Mouse (Mus musculus) midbrain, postnatal 0 days (tissue): ENCODE results near the gene Art3. TPM values are rescaled to one million over a fixed set of nuclear protein-coding genes. Genes with fewer than 3 reads are reported as not detected.
A peak's percentile ranks its signal among the peaks of the same experiment; 100 is the strongest.

Experiments
- ATAC-seq: fragments of 200-750 bp; cut with Nextera tagmentation; 2 replicates; pipeline ENCODE4 v1.8.0; 2017; ENCODE audit warnings: moderate number of reproducible peaks, mild to moderate bottlenecking, moderate TSS enrichment, moderate library complexity; ENCODE audit not compliant: low FRiP score
- DNase-seq: peaks from one replicate; pipeline ENCODE4 v3.0.0-alpha.2; 2015; ENCODE audit warnings: low spot score
- H3K27ac ChIP-seq: fragments of 300-500 bp; sonication (generic); 2 replicates; pipeline ENCODE4 v1.5.1; 2014; ENCODE audit warnings: low read depth, mild to moderate bottlenecking, low read length, mixed read lengths
- H3K27me3 ChIP-seq: fragments of 300-500 bp; sonication (generic); 2 replicates; pipeline ENCODE4 v1.6.1; 2014; ENCODE audit warnings: low read length, control low read depth, mixed read lengths; ENCODE audit not compliant: insufficient read depth
- H3K36me3 ChIP-seq: fragments of 300-500 bp; sonication (generic); 2 replicates; pipeline ENCODE4 v1.6.1; 2014; ENCODE audit warnings: low read length, control low read depth, mixed read lengths; ENCODE audit not compliant: insufficient read depth
- H3K4me1 ChIP-seq: fragments of 300-500 bp; sonication (generic); 2 replicates; pipeline ENCODE4 v1.6.1; 2014; ENCODE audit warnings: mild to moderate bottlenecking, control low read depth, antibody characterized with exemption, low read length, mixed read lengths; ENCODE audit not compliant: insufficient read depth
- H3K4me2 ChIP-seq: fragments of 300-500 bp; sonication (generic); 2 replicates; pipeline ENCODE4 v1.6.1; 2014; ENCODE audit warnings: low read depth, mild to moderate bottlenecking, low read length, mixed read lengths; ENCODE audit not compliant: poor library complexity, severe bottlenecking
- H3K4me3 ChIP-seq: fragments of 300-500 bp; sonication (generic); 2 replicates; pipeline ENCODE4 v1.5.1; 2014; ENCODE audit warnings: low read depth, mild to moderate bottlenecking, low read length, moderate library complexity
- H3K9ac ChIP-seq: fragments of 300-500 bp; sonication (generic); replicated peaks from 2 replicates; pipeline ENCODE4 v1.6.1; 2014; ENCODE audit warnings: mild to moderate bottlenecking, low read length, moderate library complexity, mixed read lengths; ENCODE audit not compliant: poor library complexity, severe bottlenecking
- H3K9me3 ChIP-seq: fragments of 300-500 bp; sonication (generic); 2 replicates; pipeline ENCODE4 v1.6.1; 2016; ENCODE audit warnings: low read length, control low read depth
- CTCF ChIP-seq: IDR thresholded peaks from 2 replicates; pipeline ENCODE4 v1.5.1; 2016; ENCODE audit warnings: antibody characterized with exemption, mild to moderate bottlenecking
- WGBS: fragments of 180-500 bp; shearing (Covaris S2); extraction: QIAGEN DNeasy Blood & Tissue Kit; methylation state at CpG from one replicate; pipeline ENCODE4 v1.1.7; 2014; 5-methylcytosine and 5-hydroxymethylcytosine counted together
- polyA plus RNA-seq: library from polyadenylated mRNA; unstranded; fragments of >200 nt; fragmentation: Nextera tagmentation; extraction: Ambion mirVana; gene quantifications from 2 replicates; pipeline ENCODE4 v1.2.1, GENCODE M21; 2015
- total RNA-seq: library from RNA; depleted of rRNA; stranded (reverse); fragments of >200 nt; gene quantifications from 2 replicates; pipeline ENCODE4 v1.2.3, GENCODE M21; 2014

Art3 gene
- total and polyA plus RNA-seq, 2 experiments from 2014 or later = 4.7 to 5.5 TPM

DNA sequence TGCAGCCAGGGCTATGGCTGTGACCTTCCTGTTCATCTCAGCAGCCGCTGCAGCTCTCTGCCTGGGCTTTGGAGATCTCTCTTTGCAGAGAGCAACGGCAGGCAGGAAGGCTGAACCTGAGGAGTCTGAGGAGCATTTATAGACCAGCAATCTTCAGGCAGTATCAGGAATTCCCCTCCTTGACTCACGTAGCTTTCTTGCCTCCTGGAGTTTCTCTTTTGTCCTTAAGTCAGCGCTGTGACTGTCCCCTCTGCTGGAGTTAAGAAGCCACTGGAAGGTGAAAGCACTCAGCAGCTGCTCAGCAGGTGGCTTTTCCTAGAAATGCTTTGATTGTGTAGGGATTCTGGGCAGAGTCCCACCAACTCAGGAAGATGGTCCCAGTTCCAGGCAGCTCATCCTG lies 31.6 kb downstream of the Art3 start:
- Histone ChIP-seq H3K4me3 (no peak overlapping the region), H3K9ac (no peak overlapping the region), H3K4me1 (no peaks in the 10 kb centered on the region), H3K9me3 (no peaks in the 10 kb centered on the region), H3K27me3 (no peaks in the 10 kb centered on the region), H3K36me3 (no peaks in the 10 kb centered on the region), H3K4me2 (no peak overlapping the region), H3K27ac (no peak overlapping the region)
- no peak for DNase-seq
- no peak for TF ChIP-seq CTCF
- 11% methylated on average over 4 of the region's 4 CpGs for WGBS
- ATAC-seq = no peak

- no peaks in the 10 kb centered on the region for H3K36me3 ChIP-seq
- no peaks in the 10 kb centered on the region for H3K27me3 ChIP-seq
- TF ChIP-seq CTCF = no peak
- no peak overlapping the region for H3K9ac ChIP-seq
- no peak overlapping the region for H3K4me2 ChIP-seq
- 92% methylated on average over 5 of the region's 5 CpGs for WGBS
- no peaks in the 10 kb centered on the region for H3K4me1 ChIP-seq
- DNase-seq (no peak), ATAC-seq (no peak)
- H3K4me3 ChIP-seq = no peak overlapping the region
- no peak overlapping the region for H3K27ac ChIP-seq
- H3K9me3 ChIP-seq = no peaks in the 10 kb centered on the region
These were observed 32.4 kb downstream of the Art3 start for GRCm38 (mm10) chr5:92364011-92364410.

- no peak overlapping the region for H3K4me2 ChIP-seq
- H3K9ac ChIP-seq = no peak overlapping the region
- H3K27ac ChIP-seq = no peak overlapping the region
- WGBS = 78% methylated on average over 11 of the region's 11 CpGs
- TF ChIP-seq CTCF = no peak
- no peaks in the 10 kb centered on the region for H3K36me3 ChIP-seq
- no peak for ATAC-seq
- no peaks in the 10 kb centered on the region for H3K4me1 ChIP-seq
- H3K9me3 ChIP-seq = no peaks in the 10 kb centered on the region
- H3K27me3 ChIP-seq = no peaks in the 10 kb centered on the region
- no peak overlapping the region for H3K4me3 ChIP-seq
- DNase-seq = no peak
These were observed 33.6 kb downstream of the Art3 start for GRCm38 (mm10) chr5:92365146-92365705.

- ATAC-seq = no peak
- no peak overlapping the region for H3K27ac ChIP-seq
- 86% methylated on average over 6 of the region's 6 CpGs for WGBS
These were observed 34.9 kb downstream of the Art3 start for GRCm38 (mm10) chr5:92366565-92366964.

DNA sequence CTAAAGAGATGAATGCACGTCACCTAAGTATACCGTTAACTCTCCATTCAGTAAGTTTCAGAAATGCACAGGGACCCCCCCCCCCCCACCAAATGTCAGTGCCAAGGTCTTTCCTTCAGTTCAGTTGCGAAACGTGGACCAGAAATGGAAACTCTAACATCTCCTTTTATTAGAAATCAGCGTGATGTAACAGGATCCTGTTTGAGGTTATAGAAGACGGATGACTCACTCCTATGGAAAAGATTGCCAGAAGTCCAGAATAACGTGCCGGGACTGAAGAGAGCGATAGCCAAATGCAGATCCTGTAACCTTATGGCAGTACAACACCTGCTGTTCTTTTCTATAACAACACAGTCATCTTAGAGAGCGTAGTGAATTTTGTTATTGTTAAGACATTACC lies 36.8 kb downstream of the Art3 start:
- H3K36me3 ChIP-seq = no peaks in the 10 kb centered on the region
- H3K9me3 ChIP-seq = no peaks in the 10 kb centered on the region
- no peak for DNase-seq
- no peak overlapping the region for H3K4me3 ChIP-seq
- no peak overlapping the region for H3K4me2 ChIP-seq
- H3K4me1 ChIP-seq = no peaks in the 10 kb centered on the region
- 76% methylated on average over 10 of the region's 10 CpGs for WGBS
- H3K27me3 ChIP-seq = no peaks in the 10 kb centered on the region
- H3K27ac ChIP-seq = no peak overlapping the region
- TF ChIP-seq CTCF = no peak
- no peak for ATAC-seq
- no peak overlapping the region for H3K9ac ChIP-seq

More at GRCm38 (mm10) chr5:92366565-92366964, 34.9 kb downstream of the Art3 start:
- no peak overlapping the region for H3K4me3 ChIP-seq
- H3K27me3 ChIP-seq = no peaks in the 10 kb centered on the region
- H3K4me2 ChIP-seq = no peak overlapping the region
- no peaks in the 10 kb centered on the region for H3K36me3 ChIP-seq
- no peak overlapping the region for H3K9ac ChIP-seq
- TF ChIP-seq CTCF = no peak
- DNase-seq = no peak
- no peaks in the 10 kb centered on the region for H3K9me3 ChIP-seq
- H3K4me1 ChIP-seq = no peaks in the 10 kb centered on the region

DNA sequence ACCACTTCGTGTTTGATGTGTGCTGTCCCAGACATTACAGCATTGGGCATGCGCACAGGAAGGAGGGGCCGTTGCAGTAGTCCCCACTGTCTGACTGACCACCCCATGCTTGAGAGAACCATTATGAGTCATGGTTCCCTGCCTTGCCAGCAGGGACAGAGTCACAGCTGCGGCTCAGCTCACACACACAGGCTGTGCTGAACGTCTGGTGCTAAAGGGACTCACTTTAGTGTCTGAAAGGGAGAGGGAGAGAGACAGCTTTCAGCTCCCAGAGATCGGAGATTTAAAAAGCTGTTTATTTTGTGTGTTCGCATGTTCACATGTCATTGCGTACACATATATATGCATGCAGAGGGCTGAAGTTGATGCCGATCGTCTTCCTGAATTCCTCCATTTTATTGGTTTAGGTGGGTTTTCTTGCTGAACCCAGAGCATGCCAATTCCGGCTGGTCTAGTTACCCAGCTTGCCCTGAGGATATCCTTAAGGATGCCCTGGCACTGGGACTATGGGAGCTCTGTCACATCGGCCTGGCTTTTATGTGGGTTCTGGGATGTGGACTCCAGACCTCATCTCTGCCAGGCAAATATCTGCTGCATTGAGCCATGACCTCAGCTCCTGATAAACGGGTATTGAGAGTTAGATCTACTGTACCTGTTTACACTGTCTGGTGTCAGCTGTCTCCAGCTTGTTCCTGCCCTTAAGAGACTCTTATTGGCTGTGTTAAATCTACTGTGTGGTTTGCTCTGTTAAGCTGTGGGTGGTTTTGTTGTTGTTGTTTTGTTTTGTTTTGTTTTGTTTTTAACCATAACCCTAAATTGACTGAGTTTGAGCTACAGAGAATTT lies 37.7 kb downstream of the Art3 start:
- H3K9ac ChIP-seq = no peak overlapping the region
- no peaks in the 10 kb centered on the region for H3K4me1 ChIP-seq
- H3K27me3 ChIP-seq = no peaks in the 10 kb centered on the region
- H3K4me3 ChIP-seq = no peak overlapping the region
- WGBS = 68% methylated on average over 13 of the region's 13 CpGs
- peak; percentile 16; the same call in 1 of the 2 replicates for TF ChIP-seq CTCF
- no peaks in the 10 kb centered on the region for H3K9me3 ChIP-seq
- ATAC-seq (peak; percentile 74), DNase-seq (peak; percentile 76)
- H3K27ac ChIP-seq = no peak overlapping the region
- H3K4me2 ChIP-seq = no peak overlapping the region
- no peaks in the 10 kb centered on the region for H3K36me3 ChIP-seq
